Mouse (Mus musculus) activated CD4-positive, CD25-positive, alpha-beta regulatory T cell, adult 4 months (primary cell): ENCODE results near the gene Gm28035. TPM values are rescaled to one million over a fixed set of nuclear protein-coding genes. Genes with fewer than 3 reads are reported as not detected.

Experiments used
- ATAC-seq: one replicate; pipeline ENCODE4 v1.8.0; 2017
- polyA plus RNA-seq, 2 experiments: library from polyadenylated mRNA; unstranded; fragments of 100-300 nt; shearing (Covaris generic); gene quantifications; one replicate each; pipeline ENCODE4 v1.2.1; 2017

The Gm28035 gene
- polyA plus RNA-seq, 2 experiments from 2014 or later = not detected

DNA sequence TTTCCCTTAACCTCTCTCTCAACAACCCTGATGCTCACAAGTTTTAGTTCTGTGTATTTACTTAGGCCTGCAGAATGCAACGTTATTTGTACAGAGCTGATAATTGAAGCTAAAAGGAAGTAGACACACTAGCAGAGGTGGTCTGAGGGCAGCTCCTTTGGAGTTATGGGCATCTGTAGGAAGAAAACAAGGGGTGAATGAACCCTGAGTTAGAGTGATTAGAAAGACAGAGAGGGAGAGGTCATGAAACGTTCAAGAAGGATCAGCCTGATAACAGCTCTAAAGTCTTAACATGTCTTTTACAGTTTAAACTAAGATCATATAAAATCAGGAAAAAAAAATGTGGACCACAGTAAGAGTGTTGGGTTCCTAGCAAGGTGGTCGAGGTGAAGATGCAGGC lies 69.0 kb downstream of the Gm28035 start:
- ATAC-seq = no peak

DNA sequence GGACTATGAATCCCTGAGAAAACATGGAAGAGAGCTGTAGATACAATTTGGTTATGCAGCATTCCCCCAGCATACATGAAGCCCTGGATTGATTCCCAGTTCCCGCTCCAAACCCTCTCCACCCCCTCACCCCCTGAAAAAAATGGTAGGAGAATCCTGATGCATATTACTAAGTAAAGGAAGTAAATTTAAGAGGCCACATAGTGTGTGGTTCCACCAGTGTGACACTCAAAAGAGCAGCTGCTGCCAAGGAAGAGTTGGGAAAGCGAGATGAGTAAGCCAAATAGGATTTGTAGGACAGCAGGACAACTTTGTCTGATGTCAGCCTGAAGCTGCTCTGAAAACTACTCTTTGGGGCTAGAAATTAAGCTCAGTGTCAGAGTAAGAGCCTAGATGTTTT lies 71.1 kb downstream of the Gm28035 start:
- ATAC-seq = no peak

DNA sequence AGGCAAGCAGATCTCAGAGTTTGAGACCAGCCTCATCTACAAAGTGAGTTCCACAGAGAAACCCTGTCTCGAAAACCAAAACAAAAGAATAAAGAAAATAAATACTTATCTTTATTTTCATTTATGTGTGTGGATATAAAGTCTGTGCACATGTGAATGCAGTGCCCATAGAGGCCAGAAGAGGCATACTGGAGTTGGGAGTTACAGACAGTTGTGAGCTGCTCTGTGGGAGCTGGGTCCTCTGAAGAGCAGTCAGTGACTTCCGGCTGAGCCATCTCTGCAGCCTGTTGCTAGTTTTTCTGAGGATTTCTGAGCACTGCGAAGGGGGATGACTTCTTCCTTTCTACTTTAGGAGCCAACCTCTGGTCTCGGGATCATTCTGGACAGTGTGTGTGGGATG lies 75.8 kb downstream of the Gm28035 start:
- ATAC-seq = no peak

DNA sequence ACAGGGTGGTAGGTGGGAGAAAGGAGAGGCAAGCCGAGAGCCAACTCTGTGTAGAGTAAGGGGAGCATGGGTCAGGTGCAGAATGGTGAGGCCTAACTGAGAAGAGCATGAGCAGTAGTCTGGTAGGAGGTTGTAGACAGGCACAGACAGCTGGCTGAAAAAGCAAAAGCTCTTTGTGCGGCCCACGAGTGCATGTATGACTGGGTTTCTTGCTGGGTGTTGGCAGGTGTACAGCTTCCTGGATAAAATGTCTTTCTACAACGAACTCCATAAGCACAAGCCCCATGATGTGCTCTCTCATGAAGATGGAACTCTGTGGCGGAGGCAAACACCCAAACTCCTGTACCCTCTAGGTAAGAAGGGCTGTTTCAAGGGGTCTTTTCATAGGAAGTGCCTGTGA lies 76.6 kb downstream of the Gm28035 start:
- no peak for ATAC-seq

DNA sequence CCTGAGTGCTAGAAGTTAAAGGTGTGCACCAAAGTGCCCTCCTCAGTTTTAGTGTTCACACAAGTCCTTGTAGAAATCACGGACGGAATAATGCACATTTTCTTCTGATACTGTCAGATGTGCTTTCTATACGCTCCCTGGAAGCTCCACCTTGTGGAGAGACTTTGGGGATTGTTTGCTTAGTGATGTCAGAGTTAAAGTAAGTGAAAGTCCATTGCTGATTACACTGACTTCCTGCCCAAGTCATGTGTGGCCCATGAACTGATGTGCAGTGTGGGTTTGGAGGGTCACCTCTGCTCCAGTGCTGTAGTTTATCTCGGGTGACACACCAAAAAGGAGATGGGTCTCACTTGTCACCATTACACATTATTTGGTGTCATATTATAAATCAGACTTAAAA lies 78.9 kb downstream of the Gm28035 start:
- no peak for ATAC-seq

DNA sequence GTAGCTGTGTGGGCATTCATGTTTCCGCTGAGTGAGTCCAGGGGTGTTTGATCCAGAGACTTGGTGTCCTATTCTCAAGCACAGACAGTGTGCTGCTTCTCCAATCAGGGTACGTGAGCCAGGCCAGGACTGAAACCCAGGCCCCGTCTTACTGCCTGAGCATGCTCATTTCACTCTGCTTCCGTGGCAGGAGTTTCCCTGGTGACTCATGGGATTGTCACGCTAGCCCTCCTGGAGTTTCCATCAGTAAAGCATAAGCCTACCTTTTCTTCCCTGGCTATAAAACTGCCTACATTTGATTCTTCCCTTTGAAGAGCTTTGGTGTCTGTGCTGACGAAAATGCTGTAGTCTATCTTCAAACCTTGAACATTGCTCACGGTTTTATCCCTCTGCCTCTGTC lies 82.7 kb downstream of the Gm28035 start:
- no peak for ATAC-seq

DNA sequence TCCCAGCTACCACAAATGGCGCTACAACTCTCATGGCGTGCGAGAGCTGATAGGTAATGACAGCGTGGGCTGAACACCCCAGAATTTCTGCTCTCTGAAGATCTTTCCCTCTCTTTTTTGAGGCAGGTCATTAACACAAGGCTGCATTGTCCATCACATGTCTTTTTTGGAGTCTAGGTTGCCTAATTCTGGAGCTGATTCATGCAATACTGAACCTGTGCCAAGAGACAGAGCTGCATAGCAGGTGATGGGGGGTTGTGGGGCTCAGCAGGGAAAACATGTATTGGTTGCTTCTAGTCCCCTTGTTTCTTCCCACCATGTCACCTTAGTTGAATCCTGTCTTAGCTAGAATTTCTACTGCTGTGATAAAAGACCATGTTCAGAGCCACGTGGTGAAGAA lies 84.9 kb downstream of the Gm28035 start:
- no peak for ATAC-seq

DNA sequence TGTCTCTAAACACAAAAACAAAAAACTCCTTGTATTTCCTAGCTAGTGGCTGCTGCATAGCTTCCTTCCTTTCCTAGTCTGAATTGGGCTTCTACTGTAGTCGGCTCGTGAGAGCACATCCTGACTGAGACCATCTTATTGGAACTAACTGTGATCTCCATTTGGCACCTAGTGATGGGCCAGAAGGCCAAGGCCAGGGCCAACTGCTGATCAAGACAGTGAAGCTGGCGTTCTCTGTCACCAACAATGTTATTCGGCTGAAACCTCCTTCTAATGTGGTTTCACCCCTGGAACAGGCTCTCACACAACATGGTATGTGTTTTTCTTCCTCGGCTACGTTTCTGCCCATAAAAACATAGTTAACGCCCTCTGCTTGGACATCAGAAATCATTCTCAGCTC lies 86.9 kb downstream of the Gm28035 start:
- no peak for ATAC-seq

DNA sequence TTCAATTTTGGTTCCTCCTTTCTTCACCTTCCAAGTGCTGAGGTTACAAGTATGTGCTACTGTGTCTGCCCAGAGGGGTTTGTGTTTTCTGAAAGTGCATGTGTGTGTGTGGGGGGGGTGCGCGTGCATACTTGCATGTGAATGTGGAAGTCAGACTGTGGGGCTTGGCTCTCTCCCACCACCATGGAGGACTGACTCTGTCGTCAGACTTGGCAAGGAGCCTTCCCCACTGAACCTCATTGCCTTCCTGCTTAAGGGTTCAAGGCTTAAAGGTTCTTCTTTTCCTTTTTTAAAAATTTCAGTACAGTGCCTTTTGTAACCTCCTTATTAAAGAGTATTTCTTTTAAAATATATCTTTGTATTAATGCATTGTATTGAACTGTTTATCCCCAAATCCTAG lies 88.4 kb downstream of the Gm28035 start:
- ATAC-seq = no peak

Other genes starting within 250 kb of the Gm28035 start
- gene Wdr34, start 191.7 kb upstream of the Gm28035 start, polyA plus RNA-seq = 1 to 10 TPM in 1 of 2 experiments, under 1 TPM in 1; 0.87 to 1.4 TPM
- 100 to 1,000 TPM; 369 to 379 TPM for gene Set, start 183.2 kb upstream of the Gm28035 start, polyA plus RNA-seq
- under 1 TPM in 1 of 2 experiments, not detected in 1; 0.41 TPM for gene Pkn3, start 162.9 kb upstream of the Gm28035 start, polyA plus RNA-seq
- 10 to 100 TPM; 31.6 to 32.4 TPM for gene Zdhhc12, start 146.9 kb upstream of the Gm28035 start, polyA plus RNA-seq
- 10 to 100 TPM; 14.5 to 15.2 TPM for gene Zer1, start 116.0 kb upstream of the Gm28035 start, polyA plus RNA-seq
- gene Tbc1d13, start 106.8 kb upstream of the Gm28035 start, polyA plus RNA-seq = 1 to 10 TPM; 6.8 to 6.9 TPM
- gene Endog, start 69.1 kb upstream of the Gm28035 start, polyA plus RNA-seq = 1 to 10 TPM; 2.6 to 3.3 TPM
- gene Spout1, start 62.1 kb upstream of the Gm28035 start, polyA plus RNA-seq = 10 to 100 TPM; 32.0 to 33.8 TPM
- gene Kyat1, start 34.7 kb upstream of the Gm28035 start, polyA plus RNA-seq = 1 to 10 TPM; 7.0 to 7.7 TPM
- gene Lrrc8a, start 2.9 kb upstream of the Gm28035 start, polyA plus RNA-seq = 10 to 100 TPM; 34.4 to 38.4 TPM
- gene Phyhd1, start 25.6 kb downstream of the Gm28035 start, polyA plus RNA-seq = 1 to 10 TPM; 3.9 to 4.8 TPM
- gene Gm28038, start 40.5 kb downstream of the Gm28035 start, polyA plus RNA-seq = not detected
- gene Dolk, start 45.8 kb downstream of the Gm28035 start, polyA plus RNA-seq = 10 to 100 TPM; 11.6 to 13.6 TPM
- gene Nup188, start 45.8 kb downstream of the Gm28035 start, polyA plus RNA-seq = 10 to 100 TPM; 25.8 to 30.6 TPM
- 100 to 1,000 TPM in 1 of 2 experiments, 10 to 100 TPM in 1; 80.5 to 105 TPM for gene Sh3glb2, start 118.8 kb downstream of the Gm28035 start, polyA plus RNA-seq
- 1 to 10 TPM; 1.3 to 7.4 TPM for gene Miga2, start 123.7 kb downstream of the Gm28035 start, polyA plus RNA-seq
- gene Dolpp1, start 151.7 kb downstream of the Gm28035 start, polyA plus RNA-seq = 10 to 100 TPM; 15.3 to 18.3 TPM
- 1 to 10 TPM; 2.9 to 3.5 TPM for gene Crat, start 175.2 kb downstream of the Gm28035 start, polyA plus RNA-seq
- gene Ptpa, start 175.5 kb downstream of the Gm28035 start, polyA plus RNA-seq = 10 to 100 TPM; 46.4 to 73.2 TPM
- under 1 TPM in 1 of 2 experiments, not detected in 1; 0.16 TPM for gene Ier5l, start 233.7 kb downstream of the Gm28035 start, polyA plus RNA-seq